Mouse (Mus musculus) G1E-ER4 (cell line): ENCODE results near the gene Pigyl. TPM values are rescaled to one million over a fixed set of nuclear protein-coding genes. Genes with fewer than 3 reads are reported as not detected.

Experiments used
- GATA1 ChIP-seq: IDR thresholded peaks from one replicate; pipeline ENCODE4 v1.8.0; 2012; ENCODE audit warnings: low read length, inconsistent platforms
- polyA plus RNA-seq: library from polyadenylated mRNA; stranded (reverse); fragments of >175 nt; gene quantifications from 2 replicates; pipeline ENCODE4 v1.2.3, GENCODE M21; 2012

The Pigyl gene
- polyA plus RNA-seq, 1 experiment = 135 TPM

- TF ChIP-seq GATA1 = no peak
These were observed 4.7 kb downstream of the Pigyl start for GRCm38 (mm10) chr9:22161299-22161698.

- no peak for TF ChIP-seq GATA1
These were observed 5.7 kb downstream of the Pigyl start for GRCm38 (mm10) chr9:22162305-22162704.

- no peak for TF ChIP-seq GATA1
These were observed 6.3 kb downstream of the Pigyl start for GRCm38 (mm10) chr9:22162912-22163311.

GRCm38 (mm10) chr9:22164711-22165668 is 8.3 kb downstream of the Pigyl start:
- no peak for TF ChIP-seq GATA1

GRCm38 (mm10) chr9:22165964-22166363 is 9.3 kb downstream of the Pigyl start:
- no peak for TF ChIP-seq GATA1

- TF ChIP-seq GATA1 = no peak
These were observed 10.0 kb downstream of the Pigyl start for GRCm38 (mm10) chr9:22166686-22167085.

- no peak for TF ChIP-seq GATA1
These were observed 11.1 kb downstream of the Pigyl start for GRCm38 (mm10) chr9:22167751-22168150.

- no peak for TF ChIP-seq GATA1
These were observed 12.7 kb downstream of the Pigyl start for GRCm38 (mm10) chr9:22169327-22169726.

GRCm38 (mm10) chr9:22172318-22172717 is 15.7 kb downstream of the Pigyl start:
- TF ChIP-seq GATA1 = no peak

- TF ChIP-seq GATA1 = no peak
These were observed 31.5 kb downstream of the Pigyl start, which contains the start of gene Zfp872 for GRCm38 (mm10) chr9:22188025-22188611. Zfp872 (plus strand) TSS chr9:22188090.

GRCm38 (mm10) chr9:22196412-22196811 is 39.8 kb downstream of the Pigyl start:
- TF ChIP-seq GATA1 = no peak

Other genes with a start within 250 kb of the Pigyl start
- gene Rab3d, start 238.7 kb upstream of the Pigyl start, polyA plus RNA-seq = 7.7 and 15.2 TPM in 2 replicates
- 0.17 and 0.31 TPM in 2 replicates for gene Ccdc159, start 229.4 kb upstream of the Pigyl start, polyA plus RNA-seq
- gene Tmem205, start 229.3 kb upstream of the Pigyl start, polyA plus RNA-seq = 13.3 and 18.6 TPM in 2 replicates
- gene Plppr2, start 219.8 kb upstream of the Pigyl start, polyA plus RNA-seq = 3.6 and 5.0 TPM in 2 replicates
- 15.1 and 19.9 TPM in 2 replicates for gene Swsap1, start 201.1 kb upstream of the Pigyl start, polyA plus RNA-seq
- 159 and 199 TPM in 2 replicates for gene Epor, start 193.3 kb upstream of the Pigyl start, polyA plus RNA-seq
- gene Rgl3, start 167.4 kb upstream of the Pigyl start, polyA plus RNA-seq = not detected in 2 replicates
- gene Ccdc151, start 154.2 kb upstream of the Pigyl start, polyA plus RNA-seq = 0.05 and 0.06 TPM in 2 replicates
- 177 and 197 TPM in 2 replicates for gene Prkcsh, start 154.0 kb upstream of the Pigyl start, polyA plus RNA-seq
- not detected in 2 replicates for gene Elavl3, start 104.8 kb upstream of the Pigyl start, polyA plus RNA-seq
- not detected in 2 replicates for gene Gm49318, start 85.6 kb upstream of the Pigyl start, polyA plus RNA-seq
- 17.0 and 20.8 TPM in 2 replicates for gene Zfp653, start 85.5 kb upstream of the Pigyl start, polyA plus RNA-seq
- gene Ecsit, start 71.4 kb upstream of the Pigyl start, polyA plus RNA-seq = 34.1 and 46.0 TPM in 2 replicates
- not detected in 2 replicates for gene Cnn1, start 57.6 kb upstream of the Pigyl start, polyA plus RNA-seq
- gene Elof1, start 39.7 kb upstream of the Pigyl start, polyA plus RNA-seq = 67.9 and 125 TPM in 2 replicates
- gene Acp5, start 21.1 kb upstream of the Pigyl start, polyA plus RNA-seq = 19.9 and 22.9 TPM in 2 replicates
- gene Zfp872, start 31.2 kb downstream of the Pigyl start, polyA plus RNA-seq = not detected in 2 replicates
- gene Zfp809, start 68.9 kb downstream of the Pigyl start, polyA plus RNA-seq = 6.1 and 8.8 TPM in 2 replicates
- gene Zfp599, start 103.0 kb downstream of the Pigyl start, polyA plus RNA-seq = 0.09 TPM in 2 replicates
- gene Zfp810, start 150.8 kb downstream of the Pigyl start, polyA plus RNA-seq = 4.2 and 4.8 TPM in 2 replicates
- 8.8 and 12.9 TPM in 2 replicates for gene Anln, start 232.3 kb downstream of the Pigyl start, polyA plus RNA-seq